Mouse (Mus musculus) neural tube, embryonic 12.5 days (tissue): ENCODE results near the gene Col15a1. TPM values are rescaled to one million over a fixed set of nuclear protein-coding genes. Genes with fewer than 3 reads are reported as not detected.

ENCODE experiments used
- ATAC-seq: fragments of 200-750 bp; cut with Nextera tagmentation; 2 replicates; pipeline ENCODE4 v1.8.0; 2017; ENCODE audit warnings: low read depth, mild to moderate bottlenecking, moderate TSS enrichment, moderate library complexity; ENCODE audit not compliant: low FRiP score
- H3K27ac ChIP-seq: fragments of 300-500 bp; sonication (generic); 2 replicates; pipeline ENCODE4 v1.5.1; 2016
- H3K27me3 ChIP-seq: fragments of 300-500 bp; sonication (generic); replicated peaks from 2 replicates; pipeline ENCODE4 v1.6.1; 2016; ENCODE audit warnings: mild to moderate bottlenecking
- H3K36me3 ChIP-seq: fragments of 300-500 bp; sonication (generic); 2 replicates; pipeline ENCODE4 v1.6.1; 2016; ENCODE audit warnings: mild to moderate bottlenecking
- H3K4me1 ChIP-seq: fragments of 300-500 bp; sonication (generic); 2 replicates; pipeline ENCODE4 v1.6.1; 2016
- H3K4me2 ChIP-seq: fragments of 300-500 bp; sonication (generic); replicated peaks from 2 replicates; pipeline ENCODE4 v1.6.1; 2016; ENCODE audit warnings: mild to moderate bottlenecking
- H3K4me3 ChIP-seq: fragments of 300-500 bp; sonication (generic); 2 replicates; pipeline ENCODE4 v1.5.1; 2016
- H3K9ac ChIP-seq: fragments of 300-500 bp; sonication (generic); 2 replicates; pipeline ENCODE4 v1.6.1; 2016; ENCODE audit warnings: mild to moderate bottlenecking
- H3K9me3 ChIP-seq: fragments of 300-500 bp; sonication (generic); 2 replicates; pipeline ENCODE4 v1.6.1; 2016; ENCODE audit warnings: mild to moderate bottlenecking
- WGBS: fragments of 180-500 bp; shearing (Covaris S2); methylation state at CpG from one replicate; pipeline ENCODE4 v1.1.7; 2016; 5-methylcytosine and 5-hydroxymethylcytosine counted together
- polyA plus RNA-seq: library from polyadenylated mRNA; unstranded; fragments of >200 nt; fragmentation: Nextera tagmentation; extraction: Ambion mirVana; gene quantifications from 2 replicates; pipeline ENCODE4 v1.2.1, GENCODE M21; 2016

The Col15a1 gene
- polyA plus RNA-seq, 1 experiment from 2014 or later = 5.6 TPM

GRCm38 (mm10) chr4:47251693-47252435, 43.9 kb downstream of the Col15a1 start:
- no peak overlapping the region for H3K4me2 ChIP-seq
- H3K9me3 ChIP-seq = no peaks in the 10 kb centered on the region
- no peaks in the 10 kb centered on the region for H3K4me1 ChIP-seq
- whole genome bisulfite sequencing = 92% methylated on average over 11 of the region's 11 CpGs
- H3K27ac ChIP-seq = no peak overlapping the region
- H3K9ac ChIP-seq = no peak overlapping the region
- H3K36me3 ChIP-seq = no peaks in the 10 kb centered on the region
- H3K4me3 ChIP-seq = no peak overlapping the region
- H3K27me3 ChIP-seq = no peaks in the 10 kb centered on the region
- no peak for ATAC-seq

DNA sequence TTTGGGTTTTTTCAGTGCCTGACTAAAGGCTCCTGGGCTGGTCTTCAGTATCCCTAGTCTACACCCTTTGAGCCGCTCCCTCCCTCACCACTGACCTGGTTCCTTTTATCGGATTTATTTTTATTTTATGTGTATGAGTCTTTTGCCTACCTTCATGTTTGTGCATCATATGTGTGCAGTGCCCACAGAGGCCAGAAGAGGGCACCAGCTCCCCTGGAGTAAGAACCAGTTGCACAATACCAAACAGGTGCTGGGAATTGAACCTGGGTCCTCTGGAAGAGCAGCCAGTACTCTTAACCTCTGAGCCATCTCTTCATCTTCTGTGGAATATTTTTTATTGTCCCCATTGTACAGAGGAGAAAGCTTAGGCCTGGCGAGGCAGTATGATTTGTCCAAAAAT, 44.7 kb downstream of the Col15a1 start:
- no peaks in the 10 kb centered on the region for H3K4me1 ChIP-seq
- no peak overlapping the region for H3K4me3 ChIP-seq
- no peaks in the 10 kb centered on the region for H3K9me3 ChIP-seq
- H3K27me3 ChIP-seq = no peaks in the 10 kb centered on the region
- no peak overlapping the region for H3K4me2 ChIP-seq
- WGBS = 96% methylated on average over 3 of the region's 3 CpGs
- H3K27ac ChIP-seq = no peak overlapping the region
- H3K9ac ChIP-seq = no peak overlapping the region
- no peak for ATAC-seq
- no peaks in the 10 kb centered on the region for H3K36me3 ChIP-seq

- H3K9ac ChIP-seq = no peak overlapping the region
- ATAC-seq = 0 out of 2 replicates have a peak, but pooled peaks have one; percentile 37
- WGBS = 36% methylated on average over 4 of the region's 4 CpGs
- H3K27me3 ChIP-seq = no peaks in the 10 kb centered on the region
- no peak overlapping the region for H3K27ac ChIP-seq
- H3K4me3 ChIP-seq = no peak overlapping the region
- H3K9me3 ChIP-seq = no peaks in the 10 kb centered on the region
- no peaks in the 10 kb centered on the region for H3K4me1 ChIP-seq
- H3K4me2 ChIP-seq = no peak overlapping the region
- H3K36me3 ChIP-seq = no peaks in the 10 kb centered on the region
Observed at GRCm38 (mm10) chr4:47255641-47256040, 47.7 kb downstream of the Col15a1 start.

DNA sequence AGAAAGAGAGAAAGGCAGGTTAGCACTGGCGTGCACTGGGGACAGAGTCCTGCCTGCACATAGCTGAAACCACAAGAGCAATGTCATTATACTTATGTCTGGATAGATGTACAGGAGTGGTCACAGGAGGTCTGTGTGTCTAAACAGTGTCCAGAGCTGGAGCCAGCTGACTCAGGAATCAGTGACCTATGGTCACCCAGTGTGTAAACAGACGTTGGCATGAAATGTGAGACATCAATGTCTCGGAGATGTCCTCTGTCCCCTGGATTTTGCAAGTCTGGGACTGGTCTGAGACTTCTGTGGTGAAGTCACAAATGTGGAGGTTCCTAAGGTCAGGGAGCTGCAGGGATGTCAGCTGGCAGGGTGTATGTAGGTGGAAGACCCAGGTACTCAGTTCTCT, 50.2 kb downstream of the Col15a1 start:
- Histone ChIP-seq H3K27ac (no peak overlapping the region), H3K4me1 (no peaks in the 10 kb centered on the region), H3K27me3 (no peaks in the 10 kb centered on the region), H3K4me2 (no peak overlapping the region), H3K9ac (no peak overlapping the region), H3K9me3 (no peaks in the 10 kb centered on the region), H3K36me3 (no peaks in the 10 kb centered on the region), H3K4me3 (no peak overlapping the region)
- 75% methylated on average over 3 of the region's 3 CpGs for WGBS
- no peak for ATAC-seq

GRCm38 (mm10) chr4:47261049-47261448, 53.1 kb downstream of the Col15a1 start:
- 80% methylated on average over 6 of the region's 6 CpGs for WGBS
- Histone ChIP-seq H3K36me3 (no peaks in the 10 kb centered on the region), H3K4me1 (no peaks in the 10 kb centered on the region), H3K9ac (no peak overlapping the region), H3K27ac (no peak overlapping the region), H3K9me3 (no peaks in the 10 kb centered on the region), H3K4me3 (no peak overlapping the region), H3K4me2 (no peak overlapping the region), H3K27me3 (no peaks in the 10 kb centered on the region)
- ATAC-seq = no peak

GRCm38 (mm10) chr4:47261919-47262318, 54.0 kb downstream of the Col15a1 start:
- H3K4me1 ChIP-seq = no peaks in the 10 kb centered on the region
- H3K27me3 ChIP-seq = no peaks in the 10 kb centered on the region
- no peaks in the 10 kb centered on the region for H3K36me3 ChIP-seq
- H3K4me2 ChIP-seq = no peak overlapping the region
- H3K4me3 ChIP-seq = no peak overlapping the region
- no peak for ATAC-seq
- H3K9me3 ChIP-seq = no peaks in the 10 kb centered on the region
- no peak overlapping the region for H3K27ac ChIP-seq
- 82% methylated on average over 5 of the region's 5 CpGs for WGBS
- no peak overlapping the region for H3K9ac ChIP-seq

DNA sequence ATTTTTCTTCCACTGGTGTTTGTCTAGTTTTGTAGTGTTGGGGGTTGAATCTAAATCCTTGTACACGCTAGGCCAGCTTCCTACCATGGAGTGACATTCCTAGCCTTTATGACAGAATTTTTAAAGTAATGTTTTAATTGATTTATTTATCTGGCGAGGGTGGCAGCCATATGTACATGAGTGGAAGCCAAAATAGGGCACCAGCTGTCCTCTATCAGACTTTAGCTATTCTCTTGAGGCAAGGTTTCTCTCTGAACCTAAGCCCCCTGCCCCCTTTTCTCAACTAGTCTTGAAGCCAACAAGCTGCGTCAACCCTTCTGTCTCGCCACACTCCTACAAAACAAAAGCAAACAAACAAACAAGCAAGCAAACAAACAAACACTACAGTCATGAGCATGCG, 57.6 kb downstream of the Col15a1 start:
- ATAC-seq = no peak
- no peak overlapping the region for H3K9ac ChIP-seq
- H3K4me1 ChIP-seq = no peaks in the 10 kb centered on the region
- WGBS = 84% methylated on average over 5 of the region's 5 CpGs
- no peak overlapping the region for H3K4me2 ChIP-seq
- H3K36me3 ChIP-seq = no peaks in the 10 kb centered on the region
- H3K27me3 ChIP-seq = no peaks in the 10 kb centered on the region
- H3K27ac ChIP-seq = no peak overlapping the region
- no peaks in the 10 kb centered on the region for H3K9me3 ChIP-seq
- no peak overlapping the region for H3K4me3 ChIP-seq

DNA sequence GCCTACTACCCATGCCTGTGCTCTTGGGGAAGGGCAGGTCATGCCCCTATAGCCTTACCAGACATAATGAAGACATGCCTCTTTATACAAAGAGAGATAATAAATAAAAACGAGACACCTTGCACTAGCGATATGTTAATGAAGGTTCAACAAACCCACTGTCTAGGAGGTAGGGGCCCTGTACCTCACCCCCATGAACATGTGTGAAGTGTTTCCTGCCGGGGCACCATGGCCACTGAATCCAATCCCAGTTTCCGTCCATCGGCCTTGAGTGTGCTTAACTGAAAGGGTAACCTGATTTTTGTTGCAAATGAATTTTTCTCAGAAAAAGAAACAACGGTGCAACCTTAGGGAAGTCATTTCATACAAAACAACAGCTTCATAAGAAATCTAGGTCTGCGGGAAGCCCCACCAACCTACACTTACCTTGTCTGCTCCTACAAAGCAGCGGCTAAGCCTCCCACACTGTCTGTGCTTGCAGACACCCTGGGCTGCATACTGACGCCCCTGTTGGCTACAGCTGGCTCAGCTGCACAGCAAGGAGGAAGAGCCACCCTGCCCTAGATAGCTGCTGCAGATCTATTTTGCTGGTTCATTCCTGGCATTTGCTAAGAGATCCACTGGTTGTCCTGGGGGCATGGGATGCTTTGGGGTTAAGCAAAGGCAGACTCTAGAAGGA, 64.6 kb downstream of the Col15a1 start:
- H3K9me3 ChIP-seq = no peaks in the 10 kb centered on the region
- no peak overlapping the region for H3K27ac ChIP-seq
- WGBS = 73% methylated on average over 9 of the region's 9 CpGs
- H3K9ac ChIP-seq = no peak overlapping the region
- no peaks in the 10 kb centered on the region for H3K36me3 ChIP-seq
- no peak overlapping the region for H3K4me3 ChIP-seq
- no peaks in the 10 kb centered on the region for H3K27me3 ChIP-seq
- ATAC-seq = no peak
- no peak overlapping the region for H3K4me2 ChIP-seq
- H3K4me1 ChIP-seq = no peaks in the 10 kb centered on the region

DNA sequence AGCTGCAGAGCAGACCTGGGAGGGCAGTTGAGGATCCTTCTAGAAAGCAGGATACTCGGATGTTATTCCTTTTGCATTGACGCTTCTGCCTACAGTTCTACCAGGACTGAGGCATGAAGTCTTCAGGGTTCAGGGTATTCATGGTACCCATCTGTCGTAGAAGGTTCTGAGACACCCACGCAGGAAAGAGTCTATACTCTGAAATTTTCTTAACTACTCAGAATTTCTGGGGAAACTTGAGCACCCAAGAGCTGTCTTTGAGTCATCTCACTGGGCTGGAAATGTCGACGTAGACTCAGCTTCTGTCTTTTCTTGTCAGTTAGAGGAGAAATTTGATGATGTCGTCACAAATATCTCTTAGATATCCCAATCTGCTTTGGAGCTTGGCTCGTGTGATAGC, 65.8 kb downstream of the Col15a1 start:
- Histone ChIP-seq H3K27me3 (no peaks in the 10 kb centered on the region), H3K27ac (no peak overlapping the region), H3K4me1 (no peaks in the 10 kb centered on the region), H3K4me3 (no peak overlapping the region), H3K36me3 (no peaks in the 10 kb centered on the region), H3K9ac (no peak overlapping the region), H3K9me3 (no peaks in the 10 kb centered on the region), H3K4me2 (no peak overlapping the region)
- ATAC-seq = no peak
- 88% methylated on average over 8 of the region's 8 CpGs for WGBS

DNA sequence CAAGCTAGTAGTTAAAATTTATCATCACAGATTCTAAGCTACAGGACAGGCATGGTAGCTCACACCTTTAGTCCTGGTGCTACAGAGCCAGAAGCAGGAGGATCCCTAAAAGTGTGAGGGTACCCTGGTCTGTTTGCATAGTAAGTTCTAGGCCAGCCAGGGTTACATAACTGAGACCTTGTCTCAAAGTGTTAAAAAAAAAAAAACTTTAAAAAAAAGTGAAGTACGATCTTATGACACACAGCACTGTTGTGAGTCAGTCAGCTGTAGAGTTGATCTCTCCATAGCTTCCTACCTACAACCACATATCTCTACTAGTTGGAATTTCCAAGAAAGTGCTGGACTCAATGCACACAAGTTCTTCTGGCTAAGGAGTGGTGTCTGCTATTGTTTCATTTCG, 67.0 kb downstream of the Col15a1 start:
- no peak for ATAC-seq

GRCm38 (mm10) chr4:47278397-47278796, 70.4 kb downstream of the Col15a1 start:
- WGBS = 94% methylated on average over 6 of the region's 6 CpGs
- H3K9me3 ChIP-seq = no peaks in the 10 kb centered on the region
- no peaks in the 10 kb centered on the region for H3K4me1 ChIP-seq
- H3K4me2 ChIP-seq = no peak overlapping the region
- no peak overlapping the region for H3K9ac ChIP-seq
- H3K36me3 ChIP-seq = no peaks in the 10 kb centered on the region
- no peak overlapping the region for H3K27ac ChIP-seq
- no peak overlapping the region for H3K4me3 ChIP-seq
- ATAC-seq = no peak
- no peaks in the 10 kb centered on the region for H3K27me3 ChIP-seq

More for the DNA sequence above, 67.0 kb downstream of the Col15a1 start:
- H3K4me1 ChIP-seq = no peaks in the 10 kb centered on the region
- no peaks in the 10 kb centered on the region for H3K27me3 ChIP-seq
- no peak overlapping the region for H3K4me2 ChIP-seq
- no peak overlapping the region for H3K4me3 ChIP-seq
- no peak overlapping the region for H3K9ac ChIP-seq
- H3K36me3 ChIP-seq = no peaks in the 10 kb centered on the region
- H3K9me3 ChIP-seq = no peaks in the 10 kb centered on the region
- WGBS = 89% methylated on average over 2 of the region's 2 CpGs
- H3K27ac ChIP-seq = no peak overlapping the region

- no peak overlapping the region for H3K4me3 ChIP-seq
- no peaks in the 10 kb centered on the region for H3K27me3 ChIP-seq
- 50% methylated on average over 10 of the region's 10 CpGs for WGBS
- H3K36me3 ChIP-seq = no peaks in the 10 kb centered on the region
- peak; percentile 53 for ATAC-seq
- H3K4me2 ChIP-seq = no peak overlapping the region
- H3K27ac ChIP-seq = no peak overlapping the region
- H3K9me3 ChIP-seq = no peaks in the 10 kb centered on the region
- H3K4me1 ChIP-seq = no peaks in the 10 kb centered on the region
- H3K9ac ChIP-seq = no peak overlapping the region
Observed at GRCm38 (mm10) chr4:47279085-47279707, 71.2 kb downstream of the Col15a1 start.
